Mouse (Mus musculus): Measurements from ENCODE around the gene Uqcrc2.
A peak's percentile ranks its signal among the peaks of the same experiment; 100 is the strongest.

Gene Uqcrc2

GRCm38 (mm10) chr7:120671271-120671670 is 36.3 kb downstream of the Uqcrc2 start:
- Histone ChIP-seq H3K27me3 (ENCODE audit: control insufficient read depth, insufficient read depth, low read length, poor library complexity, severe bottlenecking) (no peaks in the 10 kb centered on the region), H3K36me3 (ENCODE audit: control insufficient read depth, insufficient read depth, low read length, poor library complexity, severe bottlenecking) (no peaks in the 10 kb centered on the region)
- DNase-seq (ENCODE audit: low read depth, low spot score): no peak

- DNase-seq (ENCODE audit: low read depth, low spot score): peak; percentile 72
- Histone ChIP-seq H3K27me3 (ENCODE audit: control insufficient read depth, insufficient read depth, low read length, poor library complexity, severe bottlenecking) (no peaks in the 10 kb centered on the region), H3K36me3 (ENCODE audit: control insufficient read depth, insufficient read depth, low read length, poor library complexity, severe bottlenecking) (no peaks in the 10 kb centered on the region)
Observed at GRCm38 (mm10) chr7:120677001-120677643, 42.1 kb downstream of the Uqcrc2 start, which contains the start of gene Mosmo. Gene Mosmo (plus strand): TSS chr7:120677618.

- peak; percentile 14 for DNase-seq (ENCODE audit: low read depth, low spot score)
- Histone ChIP-seq H3K36me3 (ENCODE audit: control insufficient read depth, insufficient read depth, low read length, poor library complexity, severe bottlenecking) (no peaks in the 10 kb centered on the region), H3K27me3 (ENCODE audit: control insufficient read depth, insufficient read depth, low read length, poor library complexity, severe bottlenecking) (no peaks in the 10 kb centered on the region)
Observed at GRCm38 (mm10) chr7:120677764-120678531, 43.0 kb downstream of the Uqcrc2 start.

GRCm38 (mm10) chr7:120679023-120679422 is 44.0 kb downstream of the Uqcrc2 start:
- Histone ChIP-seq H3K27me3 (ENCODE audit: control insufficient read depth, insufficient read depth, low read length, poor library complexity, severe bottlenecking) (no peaks in the 10 kb centered on the region), H3K36me3 (ENCODE audit: control insufficient read depth, insufficient read depth, low read length, poor library complexity, severe bottlenecking) (no peaks in the 10 kb centered on the region)
- DNase-seq (ENCODE audit: low read depth, low spot score): peak; percentile 3

- DNase-seq (ENCODE audit: low read depth, low spot score): no peak
- H3K36me3 ChIP-seq (ENCODE audit: control insufficient read depth, insufficient read depth, low read length, poor library complexity, severe bottlenecking): no peaks in the 10 kb centered on the region
- H3K27me3 ChIP-seq (ENCODE audit: control insufficient read depth, insufficient read depth, low read length, poor library complexity, severe bottlenecking): no peaks in the 10 kb centered on the region
Observed at GRCm38 (mm10) chr7:120682002-120682401, 47.0 kb downstream of the Uqcrc2 start.

- DNase-seq (ENCODE audit: low read depth, low spot score): no peak
- no peaks in the 10 kb centered on the region for H3K27me3 ChIP-seq (ENCODE audit: control insufficient read depth, insufficient read depth, low read length, poor library complexity, severe bottlenecking)
- H3K36me3 ChIP-seq (ENCODE audit: control insufficient read depth, insufficient read depth, low read length, poor library complexity, severe bottlenecking): no peaks in the 10 kb centered on the region
Observed at GRCm38 (mm10) chr7:120684731-120685161, 49.8 kb downstream of the Uqcrc2 start.

GRCm38 (mm10) chr7:120685227-120685626 is 50.3 kb downstream of the Uqcrc2 start:
- Histone ChIP-seq H3K36me3 (ENCODE audit: control insufficient read depth, insufficient read depth, low read length, poor library complexity, severe bottlenecking) (no peaks in the 10 kb centered on the region), H3K27me3 (ENCODE audit: control insufficient read depth, insufficient read depth, low read length, poor library complexity, severe bottlenecking) (no peaks in the 10 kb centered on the region)
- DNase-seq (ENCODE audit: low read depth, low spot score): no peak

- peak; percentile 49 for DNase-seq (ENCODE audit: low read depth, low spot score)
- peaks cover 2% of the 10 kb centered on the region; the same call in 1 of the 2 replicates for H3K36me3 ChIP-seq (ENCODE audit: control insufficient read depth, insufficient read depth, low read length, poor library complexity, severe bottlenecking)
- H3K27me3 ChIP-seq (ENCODE audit: control insufficient read depth, insufficient read depth, low read length, poor library complexity, severe bottlenecking): no peaks in the 10 kb centered on the region
Observed at GRCm38 (mm10) chr7:120690634-120691033, 55.7 kb downstream of the Uqcrc2 start.

GRCm38 (mm10) chr7:120693831-120694375 is 58.9 kb downstream of the Uqcrc2 start:
- no peak for DNase-seq (ENCODE audit: low read depth, low spot score)
- Histone ChIP-seq H3K36me3 (ENCODE audit: control insufficient read depth, insufficient read depth, low read length, poor library complexity, severe bottlenecking) (peaks cover 2% of the 10 kb centered on the region; the same call in 1 of the 2 replicates), H3K27me3 (ENCODE audit: control insufficient read depth, insufficient read depth, low read length, poor library complexity, severe bottlenecking) (no peaks in the 10 kb centered on the region)

GRCm38 (mm10) chr7:120695196-120695595 is 60.2 kb downstream of the Uqcrc2 start:
- DNase-seq (ENCODE audit: low read depth, low spot score): no peak
- Histone ChIP-seq H3K27me3 (ENCODE audit: control insufficient read depth, insufficient read depth, low read length, poor library complexity, severe bottlenecking) (no peaks in the 10 kb centered on the region), H3K36me3 (ENCODE audit: control insufficient read depth, insufficient read depth, low read length, poor library complexity, severe bottlenecking) (peaks cover 2% of the 10 kb centered on the region; the same call in 1 of the 2 replicates)

- DNase-seq (ENCODE audit: low read depth, low spot score): no peak
- Histone ChIP-seq H3K27me3 (ENCODE audit: control insufficient read depth, insufficient read depth, low read length, poor library complexity, severe bottlenecking) (no peaks in the 10 kb centered on the region), H3K36me3 (ENCODE audit: control insufficient read depth, insufficient read depth, low read length, poor library complexity, severe bottlenecking) (peaks cover 2% of the 10 kb centered on the region; the same call in 1 of the 2 replicates)
Observed at GRCm38 (mm10) chr7:120695641-120696040, 60.7 kb downstream of the Uqcrc2 start.

- no peak for DNase-seq (ENCODE audit: low read depth, low spot score)
- H3K27me3 ChIP-seq (ENCODE audit: control insufficient read depth, insufficient read depth, low read length, poor library complexity, severe bottlenecking): no peaks in the 10 kb centered on the region
- peaks cover 2% of the 10 kb centered on the region; the same call in 1 of the 2 replicates for H3K36me3 ChIP-seq (ENCODE audit: control insufficient read depth, insufficient read depth, low read length, poor library complexity, severe bottlenecking)
Observed at GRCm38 (mm10) chr7:120696331-120696730, 61.4 kb downstream of the Uqcrc2 start.

GRCm38 (mm10) chr7:120699586-120699985 is 64.6 kb downstream of the Uqcrc2 start:
- no peaks in the 10 kb centered on the region for H3K27me3 ChIP-seq (ENCODE audit: control insufficient read depth, insufficient read depth, low read length, poor library complexity, severe bottlenecking)
- DNase-seq (ENCODE audit: low read depth, low spot score): no peak

GRCm38 (mm10) chr7:120703888-120704287 is 68.9 kb downstream of the Uqcrc2 start:
- H3K27me3 ChIP-seq (ENCODE audit: control insufficient read depth, insufficient read depth, low read length, poor library complexity, severe bottlenecking): no peaks in the 10 kb centered on the region
- DNase-seq (ENCODE audit: low read depth, low spot score): no peak
- H3K36me3 ChIP-seq (ENCODE audit: control insufficient read depth, insufficient read depth, low read length, poor library complexity, severe bottlenecking): no peaks in the 10 kb centered on the region

More at GRCm38 (mm10) chr7:120699586-120699985, 64.6 kb downstream of the Uqcrc2 start:
- 0 out of 2 replicates have a peak, but pooled peaks cover 2% of the 10 kb centered on the region for H3K36me3 ChIP-seq (ENCODE audit: control insufficient read depth, insufficient read depth, low read length, poor library complexity, severe bottlenecking)
